Mouse (Mus musculus): ENCODE results near the gene Fxyd7.
A peak's percentile ranks its signal among the peaks of the same experiment; 100 is the strongest.

Fxyd7 gene

GRCm38 (mm10) chr7:31008175-31008574 lies 43.1 kb downstream of the Fxyd7 start:
- DNase-seq (ENCODE audit: low read depth, low spot score), result no peak

GRCm38 (mm10) chr7:31007775-31008174 lies 43.5 kb downstream of the Fxyd7 start:
- no peak for DNase-seq (ENCODE audit: low read depth, low spot score)

GRCm38 (mm10) chr7:31002650-31003049 lies 48.6 kb downstream of the Fxyd7 start:
- DNase-seq (ENCODE audit: low read depth, low spot score), result no peak

GRCm38 (mm10) chr7:31000505-31001020 lies 50.7 kb downstream of the Fxyd7 start:
- DNase-seq (ENCODE audit: low read depth, low spot score), result peak; percentile 39

GRCm38 (mm10) chr7:30996491-30996890 lies 54.8 kb downstream of the Fxyd7 start:
- no peak for DNase-seq (ENCODE audit: low read depth, low spot score)

GRCm38 (mm10) chr7:30993986-30994385 lies 57.3 kb downstream of the Fxyd7 start:
- no peak for DNase-seq (ENCODE audit: low read depth, low spot score)

Measured in mesoderm, embryonic 11.5 days (tissue).